Mouse (Mus musculus) kidney, adult 11 months (tissue): ENCODE results near the gene Bhlha9.
"Not testable (repeated sequence)": the region's sequence is repeated elsewhere in the genome, so short reads cannot be mapped to it uniquely, and the experiment has no call there.

Source experiments
- DNase-seq: peaks from one replicate; pipeline ENCODE4 v3.0.0; 2022

Gene Bhlha9

GRCm38 (mm10) chr11:76666002-76666649, 6.1 kb upstream of the Bhlha9 start:
- no peak for DNase-seq

- no peak for DNase-seq
Observed at GRCm38 (mm10) chr11:76667807-76668206, 4.5 kb upstream of the Bhlha9 start.

GRCm38 (mm10) chr11:76672561-76673384, 503 bp downstream of the Bhlha9 start:
- DNase-seq: no peak

- DNase-seq: no peak
Observed at GRCm38 (mm10) chr11:76674199-76674598, 1.9 kb downstream of the Bhlha9 start.

GRCm38 (mm10) chr11:76674704-76675103, 2.4 kb downstream of the Bhlha9 start:
- no peak for DNase-seq

GRCm38 (mm10) chr11:76679508-76679907, 7.2 kb downstream of the Bhlha9 start, which contains the start of gene Trarg1:
TSS of gene Trarg1 (plus strand) at chr11:76679808.
- not testable (repeated sequence) for DNase-seq

- no peak for DNase-seq
Observed at GRCm38 (mm10) chr11:76685604-76686003, 13.3 kb downstream of the Bhlha9 start.

GRCm38 (mm10) chr11:76692096-76692495, 19.8 kb downstream of the Bhlha9 start:
- DNase-seq: no peak

GRCm38 (mm10) chr11:76695810-76696209, 23.5 kb downstream of the Bhlha9 start:
- no peak for DNase-seq

GRCm38 (mm10) chr11:76699626-76700025, 27.4 kb downstream of the Bhlha9 start:
- no peak for DNase-seq

- no peak for DNase-seq
Observed at GRCm38 (mm10) chr11:76707656-76708055, 35.4 kb downstream of the Bhlha9 start.

GRCm38 (mm10) chr11:76708066-76708465, 35.8 kb downstream of the Bhlha9 start:
- DNase-seq: no peak

- peak; percentile 54 for DNase-seq
Observed at GRCm38 (mm10) chr11:76708881-76709280, 36.6 kb downstream of the Bhlha9 start.

GRCm38 (mm10) chr11:76709625-76710452, 37.6 kb downstream of the Bhlha9 start:
- peak; percentile 17 for DNase-seq

- no peak for DNase-seq
Observed at GRCm38 (mm10) chr11:76717000-76717399, 44.7 kb downstream of the Bhlha9 start.
